In genomic region chr4:41507326-41507924, GRCm38 (mm10) we compare ENCODE assay signal across 7 mouse cellular contexts. TPM values are rescaled to one million over a fixed set of nuclear protein-coding genes. Genes with fewer than 3 reads are reported as not detected.
DNase-seq lines count a peak whose midpoint lies in the region; ATAC-seq and TF ChIP-seq lines count a peak whose summit lies in the region.

No protein-coding gene starts in this region.

- TF ChIP-seq EP300 in lung, postnatal 0 days (IDR thresholded peaks at IDR 0.05) = no peak

- H3K27ac ChIP-seq in lung, postnatal 0 days (ENCODE audit: low read length) = no peak overlapping the region
- no peak overlapping the region for H3K27ac ChIP-seq in embryonic facial prominence, embryonic 14.5 days (replicated peaks; ENCODE audit: low read depth, low read length)
- H3K27ac ChIP-seq in limb, embryonic 12.5 days = peak overlapping the region; percentile 57; the same call in 1 of the 2 replicates
- no peak overlapping the region for H3K27ac ChIP-seq in stomach, embryonic 15.5 days

- H3K4me3 ChIP-seq in lung, postnatal 0 days (ENCODE audit: low read depth, low read length) = peak overlapping the region; percentile 43
- peak overlapping the region; percentile 55 for H3K4me3 ChIP-seq in embryonic facial prominence, embryonic 14.5 days (ENCODE audit: low read depth, low read length)
- H3K4me3 ChIP-seq in limb, embryonic 12.5 days (replicated peaks) = peak overlapping the region; percentile 50
- peak overlapping the region; percentile 48 for H3K4me3 ChIP-seq in stomach, embryonic 15.5 days (replicated peaks)

- no peaks in the 10 kb centered on the region for H3K9me3 ChIP-seq in lung, postnatal 0 days (ENCODE audit: low read length)
- H3K9me3 ChIP-seq in embryonic facial prominence, embryonic 14.5 days (ENCODE audit: control insufficient read depth, low read length) = no peaks in the 10 kb centered on the region
- no peaks in the 10 kb centered on the region for H3K9me3 ChIP-seq in limb, embryonic 12.5 days
- H3K9me3 ChIP-seq in stomach, embryonic 15.5 days = no peaks in the 10 kb centered on the region

- WGBS in lung, postnatal 0 days = 9% methylated on average over 22 of the region's 22 CpGs
- WGBS in embryonic facial prominence, embryonic 14.5 days = 3% methylated on average over 21 of the region's 22 CpGs
- WGBS in limb, embryonic 12.5 days = 2% methylated on average over 22 of the region's 22 CpGs
- 5% methylated on average over 22 of the region's 22 CpGs for WGBS in stomach, embryonic 15.5 days

- no peak for ATAC-seq in lung, postnatal 0 days
- no peak for ATAC-seq in embryonic facial prominence, embryonic 14.5 days (ENCODE audit: low read depth)
- peak; percentile 0; the same call in 1 of the 2 replicates for ATAC-seq in limb, embryonic 12.5 days (ENCODE audit: insufficient number of reproducible peaks, insufficient read depth, low FRiP score, low TSS enrichment, low read depth)
- ATAC-seq in stomach, embryonic 15.5 days (ENCODE audit: insufficient read depth, low FRiP score, low read depth) = no peak

- no peak for TF ChIP-seq CTCF in lung, postnatal 0 days (IDR thresholded peaks at IDR 0.05)

- peaks cover 4% of the 10 kb centered on the region; the same call in 1 of the 2 replicates for H3K4me1 ChIP-seq in lung, postnatal 0 days (ENCODE audit: insufficient read depth, low read depth, low read length)
- H3K4me1 ChIP-seq in embryonic facial prominence, embryonic 14.5 days (ENCODE audit: control insufficient read depth, insufficient read depth, low read length) = peaks cover 6% of the 10 kb centered on the region; the same call in 1 of the 2 replicates
- H3K4me1 ChIP-seq in limb, embryonic 12.5 days (replicated peaks) = peaks cover 14% of the 10 kb centered on the region
- peaks cover 3% of the 10 kb centered on the region for H3K4me1 ChIP-seq in stomach, embryonic 15.5 days

- H3K27me3 ChIP-seq in lung, postnatal 0 days (replicated peaks; ENCODE audit: insufficient read depth, low read length) = no peaks in the 10 kb centered on the region
- H3K27me3 ChIP-seq in embryonic facial prominence, embryonic 14.5 days (replicated peaks; ENCODE audit: control insufficient read depth, insufficient read depth, low read length) = 0 out of 2 replicates have a peak, but pooled peaks cover 7% of the 10 kb centered on the region
- peaks cover 37% of the 10 kb centered on the region for H3K27me3 ChIP-seq in limb, embryonic 12.5 days
- H3K27me3 ChIP-seq in stomach, embryonic 15.5 days (replicated peaks) = peaks cover 11% of the 10 kb centered on the region

- DNase-seq in lung, postnatal 0 days (ENCODE audit: low spot score) = no peak
- DNase-seq in lung, postnatal 4 days = no peak
- DNase-seq in embryonic facial prominence, embryonic 14.5 days (ENCODE audit: low spot score) = peak; percentile 32
- DNase-seq in urinary bladder, adult 2 months (ENCODE audit: low spot score) = no peak
- DNase-seq in adrenal gland, adult 8-10 months = no peak

- H3K36me3 ChIP-seq in lung, postnatal 0 days (ENCODE audit: insufficient read depth, low read length) = no peaks in the 10 kb centered on the region
- H3K36me3 ChIP-seq in embryonic facial prominence, embryonic 14.5 days (ENCODE audit: control insufficient read depth, insufficient read depth, low read length) = no peaks in the 10 kb centered on the region
- H3K36me3 ChIP-seq in limb, embryonic 12.5 days = no peaks in the 10 kb centered on the region
- H3K36me3 ChIP-seq in stomach, embryonic 15.5 days = no peaks in the 10 kb centered on the region

- peak overlapping the region; percentile 81 for H3K4me2 ChIP-seq in lung, postnatal 0 days (replicated peaks; ENCODE audit: low read depth, low read length)
- H3K4me2 ChIP-seq in embryonic facial prominence, embryonic 14.5 days (ENCODE audit: low read depth, low read length) = peak overlapping the region; percentile 95
- H3K4me2 ChIP-seq in limb, embryonic 12.5 days = peak overlapping the region; percentile 81
- peak overlapping the region; percentile 87 for H3K4me2 ChIP-seq in stomach, embryonic 15.5 days

- 0 out of 2 replicates have a peak overlapping the region, but pooled peaks have one; percentile 16 for H3K9ac ChIP-seq in lung, postnatal 0 days (replicated peaks; ENCODE audit: low read depth)
- H3K9ac ChIP-seq in embryonic facial prominence, embryonic 14.5 days (ENCODE audit: low read depth, low read length) = peak overlapping the region; percentile 69
- peak overlapping the region; percentile 56 for H3K9ac ChIP-seq in limb, embryonic 12.5 days (replicated peaks)
- H3K9ac ChIP-seq in stomach, embryonic 15.5 days = peak overlapping the region; percentile 37

RNA-seq across cellular contexts. Expression of gene AI464131, which starts 4.5 kb away (rescaled TPM):
- 5.0 and 5.5 TPM in 2 replicates for polyA plus RNA-seq in lung, postnatal 0 days (2015; fragmentation: Nextera tagmentation; extraction: Ambion mirVana)
- 12.5 and 13.7 TPM in 2 replicates for polyA plus RNA-seq in embryonic facial prominence, embryonic 14.5 days (2014; fragmentation: Nextera tagmentation; extraction: Ambion mirVana)
- polyA plus RNA-seq in limb, embryonic 12.5 days (2016; fragmentation: Nextera tagmentation; extraction: Ambion mirVana) = 2.3 and 3.1 TPM in 2 replicates
- polyA plus RNA-seq in stomach, embryonic 15.5 days (2015; fragmentation: Nextera tagmentation; extraction: Ambion mirVana) = 5.7 and 6.4 TPM in 2 replicates
- 8.0 and 11.4 TPM in 2 replicates for polyA plus RNA-seq in urinary bladder, adult 2 months (2012; rRNA removed)
- 10 to 100 TPM in 3 of 4 experiments, 1 to 10 TPM in 1; 9.1 to 13.8 (median 10.6) TPM for total RNA-seq in adrenal gland, adult 8-10 months (2022)

RNA-seq across cellular contexts. Expression of gene 1110017D15Rik, which starts 9.7 kb away (rescaled TPM):
- polyA plus RNA-seq in lung, postnatal 0 days (2015; fragmentation: Nextera tagmentation; extraction: Ambion mirVana) = 37.3 and 41.4 TPM in 2 replicates
- polyA plus RNA-seq in embryonic facial prominence, embryonic 14.5 days (2014; fragmentation: Nextera tagmentation; extraction: Ambion mirVana) = 6.0 and 16.3 TPM in 2 replicates
- 1.5 TPM in 2 replicates for polyA plus RNA-seq in limb, embryonic 12.5 days (2016; fragmentation: Nextera tagmentation; extraction: Ambion mirVana)
- 0.30 and 0.55 TPM in 2 replicates for polyA plus RNA-seq in stomach, embryonic 15.5 days (2015; fragmentation: Nextera tagmentation; extraction: Ambion mirVana)
- polyA plus RNA-seq in urinary bladder, adult 2 months (2012; rRNA removed) = 0.10 and 0.22 TPM in 2 replicates
- under 1 TPM in 2 of 4 experiments, not detected in 2; 0.38 to 0.68 TPM for total RNA-seq in adrenal gland, adult 8-10 months (2022)

RNA-seq across cellular contexts. Expression of gene Nudt2, which starts 42.5 kb away (rescaled TPM):
- polyA plus RNA-seq in lung, postnatal 0 days (2015; fragmentation: Nextera tagmentation; extraction: Ambion mirVana) = 23.7 and 28.5 TPM in 2 replicates
- 49.0 and 50.7 TPM in 2 replicates for polyA plus RNA-seq in embryonic facial prominence, embryonic 14.5 days (2014; fragmentation: Nextera tagmentation; extraction: Ambion mirVana)
- 49.9 and 50.1 TPM in 2 replicates for polyA plus RNA-seq in limb, embryonic 12.5 days (2016; fragmentation: Nextera tagmentation; extraction: Ambion mirVana)
- 48.0 and 55.7 TPM in 2 replicates for polyA plus RNA-seq in stomach, embryonic 15.5 days (2015; fragmentation: Nextera tagmentation; extraction: Ambion mirVana)
- polyA plus RNA-seq in urinary bladder, adult 2 months (2012; rRNA removed) = 29.5 and 34.6 TPM in 2 replicates
- total RNA-seq in adrenal gland, adult 8-10 months (2022) = 10 to 100 TPM; 28.0 to 34.1 (median 32.0) TPM

RNA-seq across cellular contexts. Expression of gene Kif24, which starts 42.7 kb away (rescaled TPM):
- polyA plus RNA-seq in lung, postnatal 0 days (2015; fragmentation: Nextera tagmentation; extraction: Ambion mirVana) = 1.1 and 1.3 TPM in 2 replicates
- 5.7 and 6.3 TPM in 2 replicates for polyA plus RNA-seq in embryonic facial prominence, embryonic 14.5 days (2014; fragmentation: Nextera tagmentation; extraction: Ambion mirVana)
- 11.6 and 11.7 TPM in 2 replicates for polyA plus RNA-seq in limb, embryonic 12.5 days (2016; fragmentation: Nextera tagmentation; extraction: Ambion mirVana)
- 5.5 and 6.1 TPM in 2 replicates for polyA plus RNA-seq in stomach, embryonic 15.5 days (2015; fragmentation: Nextera tagmentation; extraction: Ambion mirVana)
- polyA plus RNA-seq in urinary bladder, adult 2 months (2012; rRNA removed) = 0.53 and 0.61 TPM in 2 replicates
- 1 to 10 TPM; 1.5 to 3.2 (median 2.0) TPM for total RNA-seq in adrenal gland, adult 8-10 months (2022)

Comparison
In these comparisons a context has a peak if more than half of its experiments do, and no peak if none do; other contexts are left out.
1. H3K9ac ChIP-seq: peak in every context shown above with its lines; median percentile 69 in embryonic facial prominence, embryonic 14.5 days; 56 in limb, embryonic 12.5 days; 37 in stomach, embryonic 15.5 days; 16 in lung, postnatal 0 days.